Mouse (Mus musculus) CH12.LX (cell line): ENCODE measurements around the gene Olfr543. TPM values are rescaled to one million over a fixed set of nuclear protein-coding genes. Genes with fewer than 3 reads are reported as not detected.

Source experiments
- polyA plus RNA-seq: library from polyadenylated mRNA; unstranded; fragments of >175 nt; gene quantifications from 2 replicates; pipeline ENCODE4 v1.2.1, GENCODE M21; 2012; ENCODE audit warnings: low read depth; ENCODE audit not compliant: insufficient read length
- total RNA-seq, 2 experiments: library from RNA; depleted of rRNA; stranded (reverse); fragments of 300-350 nt in 1 of 2; fragments of >200 nt in 1 of 2; gene quantifications; 2 replicates each; pipeline ENCODE4 v1.2.3; 2012 to 2014

Gene Olfr543
- total and polyA plus RNA-seq, 3 experiments, result 1.1 TPM; not detected in 2

Other genes starting within 250 kb of the Olfr543 start
Only the 20 nearest of the 21 such genes appear.
- 17.1 and 22.7 TPM in 2 replicates for gene Rhog, start 225.6 kb downstream of the Olfr543 start, total RNA-seq (2012; rRNA removed)
- gene Rhog, start 225.6 kb downstream of the Olfr543 start, total RNA-seq (2014; rRNA removed), result 9.6 and 12.2 TPM in 2 replicates
- gene Rhog, start 225.6 kb downstream of the Olfr543 start, polyA plus RNA-seq, result 109 and 118 TPM in 2 replicates
- gene Stim1, start 213.9 kb downstream of the Olfr543 start, total RNA-seq (2012; rRNA removed), result 8.9 and 10.2 TPM in 2 replicates
- 21.0 and 26.6 TPM in 2 replicates for gene Stim1, start 213.9 kb downstream of the Olfr543 start, total RNA-seq (2014; rRNA removed)
- 23.9 and 24.1 TPM in 2 replicates for gene Stim1, start 213.9 kb downstream of the Olfr543 start, polyA plus RNA-seq
- gene Rrm1, start 40.0 kb downstream of the Olfr543 start, total RNA-seq (2012; rRNA removed), result 156 and 191 TPM in 2 replicates
- 227 and 253 TPM in 2 replicates for gene Rrm1, start 40.0 kb downstream of the Olfr543 start, total RNA-seq (2014; rRNA removed)
- gene Rrm1, start 40.0 kb downstream of the Olfr543 start, polyA plus RNA-seq, result 248 and 308 TPM in 2 replicates
- not detected in 2 replicates for gene Olfr544, start 6.6 kb upstream of the Olfr543 start, total RNA-seq (2012; rRNA removed)
- gene Olfr544, start 6.6 kb upstream of the Olfr543 start, total RNA-seq (2014; rRNA removed), result not detected in 2 replicates
- gene Olfr544, start 6.6 kb upstream of the Olfr543 start, polyA plus RNA-seq, result 0.07 and 0.23 TPM in 2 replicates
- gene Olfr545, start 17.9 kb upstream of the Olfr543 start, total RNA-seq (2012; rRNA removed), result not detected in 2 replicates
- gene Olfr545, start 17.9 kb upstream of the Olfr543 start, total RNA-seq (2014; rRNA removed), result not detected in 2 replicates
- not detected in 2 replicates for gene Olfr545, start 17.9 kb upstream of the Olfr543 start, polyA plus RNA-seq
- not detected in 2 replicates for gene Olfr547, start 53.1 kb upstream of the Olfr543 start, total RNA-seq (2012; rRNA removed)
- not detected in 2 replicates for gene Olfr547, start 53.1 kb upstream of the Olfr543 start, total RNA-seq (2014; rRNA removed)
- not detected in 2 replicates for gene Olfr547, start 53.1 kb upstream of the Olfr543 start, polyA plus RNA-seq
- gene Olfr548-ps1, start 59.2 kb upstream of the Olfr543 start, total RNA-seq (2012; rRNA removed), result not detected in 2 replicates
- not detected in 2 replicates for gene Olfr548-ps1, start 59.2 kb upstream of the Olfr543 start, total RNA-seq (2014; rRNA removed)
- not detected in 2 replicates for gene Olfr548-ps1, start 59.2 kb upstream of the Olfr543 start, polyA plus RNA-seq
- gene Olfr549, start 68.2 kb upstream of the Olfr543 start, total RNA-seq (2012; rRNA removed), result not detected in 2 replicates
- gene Olfr549, start 68.2 kb upstream of the Olfr543 start, total RNA-seq (2014; rRNA removed), result not detected in 2 replicates
- not detected in 2 replicates for gene Olfr549, start 68.2 kb upstream of the Olfr543 start, polyA plus RNA-seq
- 10.4 and 10.5 TPM in 2 replicates for gene Trim21, start 83.8 kb upstream of the Olfr543 start, total RNA-seq (2012; rRNA removed)
- gene Trim21, start 83.8 kb upstream of the Olfr543 start, total RNA-seq (2014; rRNA removed), result 15.4 and 16.1 TPM in 2 replicates
- gene Trim21, start 83.8 kb upstream of the Olfr543 start, polyA plus RNA-seq, result 16.5 TPM in 2 replicates
- not detected in 2 replicates for gene Olfr550, start 89.8 kb upstream of the Olfr543 start, total RNA-seq (2012; rRNA removed)
- not detected in 2 replicates for gene Olfr550, start 89.8 kb upstream of the Olfr543 start, total RNA-seq (2014; rRNA removed)
- gene Olfr550, start 89.8 kb upstream of the Olfr543 start, polyA plus RNA-seq, result not detected in 2 replicates
- gene Olfr551, start 110.2 kb upstream of the Olfr543 start, total RNA-seq (2012; rRNA removed), result not detected in 2 replicates
- gene Olfr551, start 110.2 kb upstream of the Olfr543 start, total RNA-seq (2014; rRNA removed), result not detected in 2 replicates
- not detected in 2 replicates for gene Olfr551, start 110.2 kb upstream of the Olfr543 start, polyA plus RNA-seq
- gene Olfr552, start 116.1 kb upstream of the Olfr543 start, total RNA-seq (2012; rRNA removed), result not detected in 2 replicates
- gene Olfr552, start 116.1 kb upstream of the Olfr543 start, total RNA-seq (2014; rRNA removed), result not detected in 2 replicates
- gene Olfr552, start 116.1 kb upstream of the Olfr543 start, polyA plus RNA-seq, result 0.16 TPM in 1 of 2 replicates, not detected in the other
- not detected in 2 replicates for gene Olfr553, start 136.5 kb upstream of the Olfr543 start, total RNA-seq (2012; rRNA removed)
- gene Olfr553, start 136.5 kb upstream of the Olfr543 start, total RNA-seq (2014; rRNA removed), result not detected in 2 replicates
- not detected in 2 replicates for gene Olfr553, start 136.5 kb upstream of the Olfr543 start, polyA plus RNA-seq
- gene Olfr554, start 156.8 kb upstream of the Olfr543 start, total RNA-seq (2012; rRNA removed), result not detected in 2 replicates
- not detected in 2 replicates for gene Olfr554, start 156.8 kb upstream of the Olfr543 start, total RNA-seq (2014; rRNA removed)
- gene Olfr554, start 156.8 kb upstream of the Olfr543 start, polyA plus RNA-seq, result not detected in 2 replicates
- gene Olfr555, start 177.1 kb upstream of the Olfr543 start, total RNA-seq (2012; rRNA removed), result not detected in 2 replicates
- gene Olfr555, start 177.1 kb upstream of the Olfr543 start, total RNA-seq (2014; rRNA removed), result not detected in 2 replicates
- gene Olfr555, start 177.1 kb upstream of the Olfr543 start, polyA plus RNA-seq, result not detected in 2 replicates
- not detected in 2 replicates for gene Olfr556, start 183.2 kb upstream of the Olfr543 start, total RNA-seq (2012; rRNA removed)
- gene Olfr556, start 183.2 kb upstream of the Olfr543 start, total RNA-seq (2014; rRNA removed), result not detected in 2 replicates
- not detected in 2 replicates for gene Olfr556, start 183.2 kb upstream of the Olfr543 start, polyA plus RNA-seq
- 6.5 and 8.1 TPM in 2 replicates for gene Trim68, start 205.6 kb upstream of the Olfr543 start, total RNA-seq (2012; rRNA removed)
- gene Trim68, start 205.6 kb upstream of the Olfr543 start, total RNA-seq (2014; rRNA removed), result 7.7 and 8.0 TPM in 2 replicates
- 10.9 and 11.6 TPM in 2 replicates for gene Trim68, start 205.6 kb upstream of the Olfr543 start, polyA plus RNA-seq
- not detected in 2 replicates for gene Olfr557, start 214.2 kb upstream of the Olfr543 start, total RNA-seq (2012; rRNA removed)
- gene Olfr557, start 214.2 kb upstream of the Olfr543 start, total RNA-seq (2014; rRNA removed), result not detected in 2 replicates
- gene Olfr557, start 214.2 kb upstream of the Olfr543 start, polyA plus RNA-seq, result not detected in 2 replicates
- gene Olfr558, start 220.5 kb upstream of the Olfr543 start, total RNA-seq (2012; rRNA removed), result not detected in 2 replicates
- gene Olfr558, start 220.5 kb upstream of the Olfr543 start, total RNA-seq (2014; rRNA removed), result not detected in 2 replicates
- not detected in 2 replicates for gene Olfr558, start 220.5 kb upstream of the Olfr543 start, polyA plus RNA-seq
- not detected in 2 replicates for gene Olfr33, start 237.4 kb upstream of the Olfr543 start, total RNA-seq (2012; rRNA removed)
- not detected in 2 replicates for gene Olfr33, start 237.4 kb upstream of the Olfr543 start, total RNA-seq (2014; rRNA removed)
- not detected in 2 replicates for gene Olfr33, start 237.4 kb upstream of the Olfr543 start, polyA plus RNA-seq